Mouse (Mus musculus) left cerebral cortex, postnatal 14 days (tissue): ENCODE measurements around the gene Tmem131. TPM values are rescaled to one million over a fixed set of nuclear protein-coding genes. Genes with fewer than 3 reads are reported as not detected.
A peak's percentile ranks its signal among the peaks of the same experiment; 100 is the strongest.

Experiments used
- DNase-seq, 2 experiments: peaks; one replicate each; pipeline ENCODE4 v3.0.0; 2021 to 2022; ENCODE audit warnings: low spot score in 2 of 2, mixed read lengths in 1 of 2
- intact Hi-C: fragments of 180-260 bp; cut with DNase I; formaldehyde crosslinking; loops from one replicate; pipeline ENCODE4 v1.15.1; 2025
- total RNA-seq, 2 experiments: library from RNA; stranded (reverse); gene quantifications; 2 replicates each; pipeline ENCODE4 v1.2.3; 2021

Gene Tmem131
- total RNA-seq, 2 experiments from 2014 or later: 57.2 to 60.2 TPM

- peak in 1 of 2 experiments; percentile 61 for DNase-seq
- intact Hi-C loops: no loop called here
Observed at GRCm38 (mm10) chr1:36807782-36808565, 135.5 kb downstream of the Tmem131 start.

- no peak for DNase-seq
- intact Hi-C loops: no loop called here
Observed at GRCm38 (mm10) chr1:36807086-36807485, 136.4 kb downstream of the Tmem131 start.

- intact Hi-C loops: no loop called here
- no peak for DNase-seq
Observed at GRCm38 (mm10) chr1:36806181-36806905, 137.1 kb downstream of the Tmem131 start.

GRCm38 (mm10) chr1:36804833-36805232 is 138.6 kb downstream of the Tmem131 start:
- intact Hi-C loops: no loop called here
- no peak for DNase-seq

- DNase-seq: no peak
Observed at GRCm38 (mm10) chr1:36804259-36804658, 139.2 kb downstream of the Tmem131 start.

GRCm38 (mm10) chr1:36800379-36801011 is 143.0 kb downstream of the Tmem131 start:
- intact Hi-C loops: no loop called here
- no peak for DNase-seq

More at GRCm38 (mm10) chr1:36804259-36804658, 139.2 kb downstream of the Tmem131 start:
- intact Hi-C loops: no loop called here

GRCm38 (mm10) chr1:36797481-36797880 is 146.0 kb downstream of the Tmem131 start:
- intact Hi-C loops: no loop called here
- DNase-seq: peak; percentile 74 to 86

GRCm38 (mm10) chr1:36796711-36797110 is 146.8 kb downstream of the Tmem131 start:
- no peak for DNase-seq
- intact Hi-C loops: no loop called here

GRCm38 (mm10) chr1:36789416-36789815 is 154.1 kb downstream of the Tmem131 start:
- DNase-seq: no peak
- intact Hi-C loops: no loop called here

GRCm38 (mm10) chr1:36786377-36786776 is 157.1 kb downstream of the Tmem131 start:
- intact Hi-C loops: no loop called here
- DNase-seq: no peak

GRCm38 (mm10) chr1:36785238-36785641 is 158.2 kb downstream of the Tmem131 start:
- DNase-seq: peak; percentile 51 to 53
- intact Hi-C loops: no loop called here

- peak; percentile 88 to 89 for DNase-seq
- intact Hi-C loops: loop anchor here (1.0 kb wide), 1 partner anchor 466 kb away; no protein-coding TSS in a partner anchor
Observed at GRCm38 (mm10) chr1:36784365-36785134, 158.9 kb downstream of the Tmem131 start.

- intact Hi-C loops: no loop called here
- DNase-seq: no peak
Observed at GRCm38 (mm10) chr1:36782476-36782875, 161.0 kb downstream of the Tmem131 start.

- intact Hi-C loops: no loop called here
- no peak for DNase-seq
Observed at GRCm38 (mm10) chr1:36780793-36781192, 162.7 kb downstream of the Tmem131 start.

GRCm38 (mm10) chr1:36772198-36772934 is 171.1 kb downstream of the Tmem131 start:
- intact Hi-C loops: no loop called here
- DNase-seq: no peak

- no peak for DNase-seq
- intact Hi-C loops: no loop called here
Observed at GRCm38 (mm10) chr1:36770998-36771397, 172.5 kb downstream of the Tmem131 start.

GRCm38 (mm10) chr1:36769951-36770350 is 173.5 kb downstream of the Tmem131 start:
- intact Hi-C loops: no loop called here
- DNase-seq: no peak

GRCm38 (mm10) chr1:36768786-36769185 is 174.7 kb downstream of the Tmem131 start:
- intact Hi-C loops: no loop called here
- DNase-seq: no peak

- DNase-seq: no peak
- intact Hi-C loops: no loop called here
Observed at GRCm38 (mm10) chr1:36767321-36767720, 176.1 kb downstream of the Tmem131 start.
